Mouse (Mus musculus) spleen, postnatal 4 days (tissue): ENCODE data around the gene Slc22a12.

Experiments used
- DNase-seq, 2 experiments: peaks; one replicate each; pipeline ENCODE4 v3.0.0; 2022; ENCODE audit warnings: low spot score in 2 of 2

Slc22a12 gene

DNA sequence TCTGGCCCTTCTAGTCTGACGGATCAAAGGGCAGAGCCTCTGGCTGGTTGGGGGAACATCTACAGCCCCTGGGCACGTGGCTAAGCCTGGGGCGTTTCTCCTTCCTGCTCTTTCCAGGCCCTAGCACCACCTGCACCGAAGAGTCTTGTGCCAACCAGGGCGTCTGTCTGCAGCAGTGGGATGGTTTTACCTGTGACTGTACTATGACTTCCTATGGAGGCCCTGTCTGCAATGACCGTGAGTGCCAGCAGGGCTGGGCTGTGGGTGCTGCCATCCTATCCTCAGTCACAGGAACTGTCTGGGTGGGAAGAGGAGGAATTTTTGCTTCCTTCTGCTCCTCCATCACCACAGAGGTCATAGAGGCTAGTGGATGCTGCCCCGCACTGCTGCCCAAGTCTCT lies 49.6 kb downstream of the Slc22a12 start:
- DNase-seq, result no peak

DNA sequence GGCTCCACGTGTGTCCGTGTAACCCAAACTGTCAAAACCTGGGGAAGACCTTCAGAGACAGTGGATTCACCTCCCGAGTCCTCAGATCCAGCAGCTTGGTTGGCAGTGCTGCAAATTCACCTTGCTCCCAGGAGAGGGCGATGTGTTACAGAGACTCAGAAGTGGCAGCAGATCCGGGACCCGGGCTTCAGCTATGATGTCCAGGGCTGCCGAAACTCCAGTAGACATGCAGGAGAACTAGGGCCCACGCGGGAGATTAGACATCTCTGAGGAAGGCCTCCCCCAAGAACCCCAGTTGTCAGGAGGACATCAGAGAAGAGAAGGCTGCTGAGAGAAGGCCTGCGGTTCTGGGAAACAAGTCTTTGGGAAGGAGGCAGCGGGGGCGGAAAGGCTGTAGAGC lies 50.7 kb downstream of the Slc22a12 start:
- peak; percentile 36 to 76 for DNase-seq

GRCm38 (mm10) chr19:6491538-6491937 lies 51.3 kb downstream of the Slc22a12 start:
- no peak for DNase-seq

DNA sequence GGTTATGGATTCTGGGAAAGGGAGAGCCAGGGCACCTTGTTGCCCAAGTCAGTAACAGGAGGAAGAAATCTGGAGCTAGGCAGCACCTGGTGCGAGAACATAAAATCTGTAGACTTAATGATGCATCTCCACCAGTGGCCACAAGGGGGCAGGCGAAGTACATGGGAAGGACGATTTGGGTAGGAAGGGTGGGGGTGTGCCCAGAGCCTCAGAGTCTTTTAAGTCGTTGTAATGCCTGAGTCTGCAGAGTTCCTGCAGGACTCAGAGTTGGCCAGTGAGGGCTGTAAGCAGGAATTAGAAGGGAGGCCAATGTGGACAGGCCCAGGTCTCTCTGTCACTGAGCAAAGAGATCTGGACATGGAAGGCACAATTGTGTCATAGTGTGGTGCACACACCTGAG lies 53.8 kb downstream of the Slc22a12 start:
- DNase-seq, result peak; percentile 77 to 92
